Mouse (Mus musculus) hindbrain, embryonic 14.5 days (tissue): ENCODE results near the gene Hrnr. TPM values are rescaled to one million over a fixed set of nuclear protein-coding genes. Genes with fewer than 3 reads are reported as not detected.

Experiments used
- polyA plus RNA-seq: library from polyadenylated mRNA; unstranded; fragments of >200 nt; fragmentation: Nextera tagmentation; extraction: Ambion mirVana; gene quantifications from 2 replicates; pipeline ENCODE4 v1.2.1, GENCODE M21; 2014

The Hrnr gene
- polyA plus RNA-seq, 1 experiment from 2014 or later, result not detected

Other genes with a start within 250 kb of the Hrnr start
- gene Crnn, start 175.0 kb upstream of the Hrnr start, polyA plus RNA-seq, result not detected in 2 replicates
- gene Flg2, start 122.5 kb upstream of the Hrnr start, polyA plus RNA-seq, result not detected in 2 replicates
- gene Flg, start 46.2 kb upstream of the Hrnr start, polyA plus RNA-seq, result not detected in 2 replicates
- not detected in 2 replicates for gene Rptn, start 74.0 kb downstream of the Hrnr start, polyA plus RNA-seq
- 1.3 and 1.8 TPM in 2 replicates for gene Tchh, start 122.6 kb downstream of the Hrnr start, polyA plus RNA-seq
- not detected in 2 replicates for gene Tchhl1, start 149.0 kb downstream of the Hrnr start, polyA plus RNA-seq
- gene S100a11, start 200.7 kb downstream of the Hrnr start, polyA plus RNA-seq, result 185 and 218 TPM in 2 replicates
- gene S100a10, start 235.3 kb downstream of the Hrnr start, polyA plus RNA-seq, result 172 and 201 TPM in 2 replicates